Mouse (Mus musculus) bone marrow, adult 2 months (tissue): ENCODE data around the gene Epha3. TPM values are rescaled to one million over a fixed set of nuclear protein-coding genes. Genes with fewer than 3 reads are reported as not detected.

ENCODE experiments used
- H3K27ac ChIP-seq: fragments of 200-500 bp; 2 replicates; pipeline ENCODE4 v1.5.1; 2012; ENCODE audit warnings: low read depth, mild to moderate bottlenecking, control low read depth, inconsistent platforms, low read length; ENCODE audit not compliant: control insufficient read depth, poor library complexity, insufficient read depth
- H3K4me1 ChIP-seq: fragments of 200-500 bp; 2 replicates; pipeline ENCODE4 v1.6.1; 2011; ENCODE audit warnings: low read length; ENCODE audit not compliant: control insufficient read depth, insufficient read depth
- H3K4me3 ChIP-seq: fragments of 200-500 bp; replicated peaks from 2 replicates; pipeline ENCODE3; 2011; ENCODE audit warnings: mild to moderate bottlenecking, low read depth, low read length, control low read depth; ENCODE audit not compliant: control insufficient read depth
- CTCF ChIP-seq: fragments of 200-500 bp; IDR thresholded peaks from 2 replicates; pipeline ENCODE4 v1.5.1; 2011; ENCODE audit warnings: low read length, control low read depth; ENCODE audit not compliant: control insufficient read depth, insufficient read depth
- POLR2A ChIP-seq: fragments of 200-500 bp; IDR thresholded peaks from 2 replicates; pipeline ENCODE4 v1.6.1; 2011; ENCODE audit warnings: low read depth, mild to moderate bottlenecking, control low read depth, low read length, borderline replicate concordance; ENCODE audit not compliant: control insufficient read depth
- WGBS: fragments of 180-500 bp; shearing (Covaris S2); methylation state at CpG from one replicate; pipeline ENCODE4 v1.1.7; 2018; 5-methylcytosine and 5-hydroxymethylcytosine counted together
- polyA plus RNA-seq: library from polyadenylated mRNA; stranded (reverse); fragments of >200 nt; gene quantifications from 2 replicates; pipeline ENCODE4 v1.2.4, GENCODE M21; 2011; ENCODE audit warnings: low replicate concordance; ENCODE audit not compliant: missing spikeins, insufficient read depth, insufficient read length

The Epha3 gene
- polyA plus RNA-seq, 1 experiment = 0.45 TPM

DNA sequence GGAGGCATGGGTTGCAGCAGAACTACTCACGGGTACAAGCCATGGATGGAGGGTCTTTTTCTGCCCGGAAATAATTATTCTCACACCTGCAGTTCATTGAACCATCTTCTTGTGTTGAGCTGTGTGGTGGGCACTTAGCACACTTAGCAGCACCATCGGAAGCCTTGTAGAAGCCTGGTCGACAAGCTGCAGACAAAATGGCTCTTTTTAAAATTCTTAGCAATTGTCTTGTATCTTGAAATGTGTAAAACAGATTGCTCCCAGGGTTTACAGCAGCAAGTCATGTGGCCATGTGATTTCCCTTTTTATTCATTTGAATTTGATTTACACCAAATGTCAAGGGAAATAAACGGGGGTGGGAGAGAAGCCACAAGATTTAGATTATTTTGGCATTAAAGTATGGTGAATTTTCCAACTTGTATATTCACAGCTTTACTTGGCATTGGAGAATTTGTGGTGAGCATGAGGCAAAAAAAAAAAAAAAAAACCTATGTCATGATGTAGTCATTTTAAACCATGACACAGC, 210.5 kb downstream of the Epha3 start:
- H3K4me1 ChIP-seq = no peaks in the 10 kb centered on the region
- TF ChIP-seq CTCF (no peak), POLR2A (no peak)
- no peak overlapping the region for H3K4me3 ChIP-seq
- WGBS = 68% methylated on average over 5 of the region's 5 CpGs
- no peak overlapping the region for H3K27ac ChIP-seq

DNA sequence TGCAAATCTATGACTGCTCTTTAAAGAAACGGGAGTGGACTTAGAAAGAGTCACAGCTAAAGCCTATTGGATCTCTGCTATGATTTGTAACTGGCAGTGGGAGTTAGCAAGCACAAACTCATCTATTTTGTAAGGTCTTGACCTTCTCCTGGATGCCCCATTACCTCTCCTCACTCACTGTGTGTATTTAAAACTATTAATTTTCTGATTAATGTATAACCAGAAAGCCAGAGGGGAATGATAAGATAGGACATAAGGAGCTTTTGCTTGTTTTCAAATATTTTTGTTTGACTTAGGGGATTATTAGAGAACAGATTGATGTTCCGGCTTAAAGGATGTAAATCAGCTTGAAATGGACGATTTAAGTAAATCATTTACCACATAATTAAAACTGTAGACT, 213.2 kb downstream of the Epha3 start:
- Histone ChIP-seq H3K27ac (no peak overlapping the region), H3K4me1 (no peaks in the 10 kb centered on the region), H3K4me3 (no peak overlapping the region)
- no peak for TF ChIP-seq CTCF
- 76% methylated on average over 3 of the region's 3 CpGs for WGBS

DNA sequence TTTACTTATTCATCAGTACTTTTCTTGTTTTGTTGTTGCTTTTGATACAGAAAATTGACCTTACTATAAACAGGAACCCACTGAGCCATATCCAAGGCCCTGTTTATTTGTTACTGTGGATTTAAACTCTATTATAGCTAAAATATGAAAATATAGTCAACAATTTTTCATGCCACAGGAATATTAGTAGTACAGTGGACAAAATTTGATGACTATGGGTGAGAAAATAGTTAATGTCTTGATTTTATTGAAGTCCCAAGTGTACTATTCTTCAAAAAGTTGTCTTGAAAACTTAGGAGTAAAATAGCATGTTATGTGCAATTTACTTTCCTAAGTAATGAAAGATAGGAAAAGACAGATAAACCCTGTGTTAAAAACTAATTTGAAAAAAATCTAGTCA, 217.4 kb downstream of the Epha3 start:
- TF ChIP-seq POLR2A (no peak), CTCF (no peak)

GRCm38 (mm10) chr16:63642641-63643040, 221.3 kb downstream of the Epha3 start:
- no peak overlapping the region for H3K4me3 ChIP-seq
- H3K27ac ChIP-seq = no peak overlapping the region
- TF ChIP-seq POLR2A (no peak), CTCF (no peak)
- no peaks in the 10 kb centered on the region for H3K4me1 ChIP-seq
- WGBS = 73% methylated on average over 2 of the region's 2 CpGs

More for the DNA sequence above, 217.4 kb downstream of the Epha3 start:
- no peak overlapping the region for H3K4me3 ChIP-seq
- H3K4me1 ChIP-seq = no peaks in the 10 kb centered on the region
- H3K27ac ChIP-seq = no peak overlapping the region

DNA sequence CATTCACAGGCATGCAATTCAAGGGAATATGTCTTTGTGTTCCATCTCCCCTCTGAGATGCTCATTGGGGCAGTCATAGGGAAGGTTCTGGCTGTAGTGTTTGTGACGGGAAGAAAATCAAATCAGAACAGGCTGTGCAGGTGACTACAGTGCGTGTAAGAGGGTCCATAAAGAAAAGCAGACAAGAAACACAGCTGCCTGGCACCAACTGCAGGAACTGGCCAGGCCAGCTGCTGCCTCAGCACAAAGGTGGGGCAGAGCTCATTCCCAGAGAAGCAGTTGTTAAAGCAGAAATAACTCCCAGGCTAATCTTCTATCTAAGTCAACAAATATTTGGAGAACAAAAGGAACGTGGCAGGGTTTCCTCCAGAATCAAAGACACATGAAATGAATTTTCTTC, 222.4 kb downstream of the Epha3 start:
- no peak for TF ChIP-seq CTCF
- no peak for TF ChIP-seq POLR2A
- H3K4me3 ChIP-seq = no peak overlapping the region
- H3K27ac ChIP-seq = no peak overlapping the region
- no peaks in the 10 kb centered on the region for H3K4me1 ChIP-seq
- WGBS = 72% methylated on average over 3 of the region's 3 CpGs

DNA sequence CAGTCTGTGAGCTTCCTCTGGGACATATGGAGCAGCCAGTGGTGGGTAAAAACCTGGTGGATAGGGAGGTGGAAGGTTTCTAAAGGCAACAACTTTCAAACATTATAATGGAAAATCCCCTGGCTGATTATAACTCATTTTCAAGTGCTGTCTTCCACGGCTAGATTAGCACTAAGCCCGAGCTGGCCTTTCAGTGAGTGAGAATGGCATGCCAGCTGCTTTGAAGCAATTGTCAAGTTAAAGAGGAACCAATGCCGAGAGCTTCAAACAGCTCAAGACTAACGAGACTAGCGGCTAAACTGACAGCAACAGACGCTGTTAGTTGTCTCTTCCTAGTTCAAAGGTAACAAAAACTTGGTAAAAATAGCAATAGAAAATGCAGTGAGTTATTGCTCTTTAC, 225.3 kb downstream of the Epha3 start:
- H3K4me3 ChIP-seq = no peak overlapping the region
- WGBS = 41% methylated on average over 6 of the region's 6 CpGs
- no peak for TF ChIP-seq POLR2A
- TF ChIP-seq CTCF = no peak

DNA sequence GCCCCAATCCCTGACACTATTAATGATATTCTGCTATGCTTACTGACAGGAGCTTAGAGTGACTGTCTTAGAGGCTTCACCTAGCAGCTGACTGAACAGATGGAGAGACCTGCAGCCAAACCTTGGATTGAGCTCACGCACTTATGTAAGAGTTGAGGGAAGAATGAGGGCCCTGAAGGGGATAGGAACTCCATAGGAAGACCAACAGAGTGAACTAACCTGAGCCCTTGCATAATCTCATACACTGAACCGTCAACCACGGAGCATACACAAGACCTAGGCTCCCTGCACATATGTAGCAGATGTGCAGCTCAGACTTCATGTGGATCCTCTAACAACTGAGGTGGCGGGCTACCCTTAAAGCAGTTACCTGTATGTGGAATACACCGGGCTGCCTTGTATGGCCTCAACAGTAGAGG, 230.2 kb downstream of the Epha3 start:
- H3K4me3 ChIP-seq = no peak overlapping the region
- no peak overlapping the region for H3K27ac ChIP-seq
- WGBS = 84% methylated on average over 5 of the region's 5 CpGs
- no peaks in the 10 kb centered on the region for H3K4me1 ChIP-seq
- TF ChIP-seq POLR2A (no peak), CTCF (no peak)

More for the DNA sequence above, 225.3 kb downstream of the Epha3 start:
- H3K27ac ChIP-seq = no peak overlapping the region
- H3K4me1 ChIP-seq = no peaks in the 10 kb centered on the region

DNA sequence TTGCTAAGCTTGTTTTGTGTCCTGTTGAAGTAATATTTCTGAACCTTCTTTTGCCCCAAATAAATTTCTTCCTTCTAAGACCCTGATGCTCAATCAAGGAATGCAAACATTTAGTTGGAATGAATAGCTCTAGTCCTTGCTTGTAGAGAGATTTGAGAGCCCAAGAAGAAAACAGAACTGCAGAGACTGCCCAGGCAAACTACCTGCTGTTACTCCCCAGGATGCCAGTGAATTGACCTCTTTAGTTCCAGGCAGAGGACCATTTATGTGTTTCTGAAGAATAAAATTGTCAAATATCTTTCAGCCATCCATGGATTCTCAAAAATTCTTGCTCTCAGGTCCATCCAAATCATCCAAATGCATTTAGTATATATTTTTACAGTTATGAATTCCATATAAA, 238.7 kb downstream of the Epha3 start:
- Histone ChIP-seq H3K27ac (no peak overlapping the region), H3K4me3 (no peak overlapping the region), H3K4me1 (no peaks in the 10 kb centered on the region)
- TF ChIP-seq POLR2A (no peak), CTCF (no peak)

DNA sequence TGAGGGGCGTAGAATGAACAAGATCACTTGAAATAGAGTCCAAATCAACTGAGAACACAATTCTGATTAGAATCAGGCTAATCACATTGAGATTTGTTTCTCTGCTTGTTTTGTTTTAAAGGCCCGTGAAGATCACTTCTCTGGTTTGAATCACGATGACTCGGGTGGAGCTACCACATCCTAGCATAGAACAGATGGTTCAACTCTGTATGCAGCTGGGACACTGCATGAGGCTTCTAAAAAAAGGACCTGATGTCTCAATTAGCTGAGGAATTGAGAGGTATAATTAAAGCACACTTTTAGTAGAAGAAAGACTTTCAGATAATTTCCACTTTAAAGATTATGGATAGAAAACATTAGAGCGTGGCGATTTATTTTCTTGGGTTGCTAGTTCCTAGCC, 242.1 kb downstream of the Epha3 start:
- no peak for TF ChIP-seq POLR2A
- TF ChIP-seq CTCF = no peak
- WGBS = 81% methylated on average over 6 of the region's 6 CpGs
- H3K4me3 ChIP-seq = no peak overlapping the region
- H3K4me1 ChIP-seq = no peaks in the 10 kb centered on the region
- H3K27ac ChIP-seq = no peak overlapping the region
